ENCODE assay signal across 8 mouse cellular contexts in the genomic region with DNA sequence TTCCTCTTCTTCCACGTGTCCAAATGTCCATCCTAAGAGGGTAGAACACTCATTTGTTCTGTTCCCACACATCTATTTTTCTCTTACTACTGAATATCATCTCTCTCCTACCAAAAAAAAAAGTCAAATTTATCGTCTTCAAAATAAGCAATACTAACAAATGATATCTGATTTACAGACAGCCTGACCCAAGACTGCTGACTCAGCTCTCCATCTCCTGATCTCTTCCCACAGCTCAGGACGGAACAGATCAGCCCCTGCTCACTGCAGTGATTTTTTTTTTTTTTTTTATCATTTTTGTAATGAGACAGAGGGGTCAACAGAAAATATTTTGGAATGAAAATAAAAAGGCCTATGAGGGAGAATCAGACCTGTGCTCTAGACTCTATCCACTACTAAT. TPM values are rescaled to one million over a fixed set of nuclear protein-coding genes. Genes with fewer than 3 reads are reported as not detected.
DNase-seq lines count a peak whose midpoint lies in the region; ATAC-seq and TF ChIP-seq lines count a peak whose summit lies in the region.
"Had no signal": no experiment of that assay in that cellular context is flagged by ENCODE, and none has a peak within 500 bp of the region (broad histone marks: within the 10 kb centered on the region; RNA-seq: fewer than 3 reads in every experiment).

No protein-coding gene starts in this region.

- 0 out of 2 replicates have a peak, but pooled peaks cover 4% of the 10 kb centered on the region for H3K4me1 ChIP-seq in kidney, postnatal 0 days (replicated peaks; ENCODE audit: insufficient read depth, low read length)
- peaks cover 5% of the 10 kb centered on the region for H3K4me1 ChIP-seq in cortical plate, adult 2 months (ENCODE audit: control insufficient read depth, insufficient read depth, low read length)
- H3K4me1 ChIP-seq in forebrain, embryonic 13.5 days = peaks cover 30% of the 10 kb centered on the region
- peaks cover 17% of the 10 kb centered on the region for H3K4me1 ChIP-seq in midbrain, embryonic 14.5 days (ENCODE audit: control insufficient read depth, insufficient read depth, low read length)

- H3K27me3 ChIP-seq in kidney, postnatal 0 days (ENCODE audit: insufficient read depth, low read length) = no peaks in the 10 kb centered on the region
- H3K27me3 ChIP-seq in forebrain, embryonic 13.5 days = no peaks in the 10 kb centered on the region
- H3K27me3 ChIP-seq in midbrain, embryonic 14.5 days (ENCODE audit: control insufficient read depth, insufficient read depth, low read length) = no peaks in the 10 kb centered on the region

- ATAC-seq in kidney, postnatal 0 days (replicated peaks; ENCODE audit: low FRiP score, low read depth) = no peak
- no peak for ATAC-seq in forebrain, embryonic 13.5 days
- no peak for ATAC-seq in midbrain, embryonic 14.5 days (ENCODE audit: low FRiP score, low TSS enrichment)
- ATAC-seq in CD4-positive, CD25-positive, alpha-beta regulatory T cell, adult 4 months = no peak

- 55% methylated on average over 3 of the region's 3 CpGs for WGBS in kidney, postnatal 0 days
- WGBS in forebrain, embryonic 13.5 days = 66% methylated on average over 3 of the region's 3 CpGs
- WGBS in midbrain, embryonic 14.5 days = 60% methylated on average over 3 of the region's 3 CpGs

- H3K27ac ChIP-seq in kidney, postnatal 0 days = no peak overlapping the region
- no peak overlapping the region for H3K27ac ChIP-seq in cortical plate, adult 2 months (ENCODE audit: insufficient read depth, low read length)
- H3K27ac ChIP-seq in forebrain, embryonic 13.5 days = no peak overlapping the region
- H3K27ac ChIP-seq in midbrain, embryonic 14.5 days (replicated peaks; ENCODE audit: low read depth, low read length) = no peak overlapping the region

- no peak for TF ChIP-seq POLR2A in cortical plate, adult 2 months (IDR thresholded peaks at IDR 0.05; ENCODE audit: extremely low read depth, insufficient read depth, low read length)

- no peak for DNase-seq in kidney, postnatal 0 days (ENCODE audit: low spot score)
- DNase-seq in kidney, adult 9 months = no peak
- no peak for DNase-seq in midbrain, embryonic 14.5 days
- no peak for DNase-seq in left cerebral cortex, postnatal 36 days (ENCODE audit: low spot score in 2 of 2)
- DNase-seq: lung, adult 18-20 months had no signal

- H3K4me2 ChIP-seq in kidney, postnatal 0 days (ENCODE audit: low read length) = 0 out of 2 replicates have a peak overlapping the region, but pooled peaks have one; percentile 38
- H3K4me2 ChIP-seq in forebrain, embryonic 13.5 days = peak overlapping the region; percentile 51
- H3K4me2 ChIP-seq in midbrain, embryonic 14.5 days (ENCODE audit: low read length) = peak overlapping the region; percentile 84

- H3K9me3 ChIP-seq in kidney, postnatal 0 days (replicated peaks; ENCODE audit: low read length) = no peaks in the 10 kb centered on the region
- no peaks in the 10 kb centered on the region; the same call in 1 of the 2 replicates for H3K9me3 ChIP-seq in forebrain, embryonic 13.5 days (replicated peaks)
- H3K9me3 ChIP-seq in midbrain, embryonic 14.5 days (ENCODE audit: control insufficient read depth, low read length) = no peaks in the 10 kb centered on the region

- TF ChIP-seq CTCF in kidney, postnatal 0 days (IDR thresholded peaks at IDR 0.05; ENCODE audit: low read depth) = no peak
- no peak for TF ChIP-seq CTCF in cortical plate, adult 2 months (IDR thresholded peaks at IDR 0.05; ENCODE audit: extremely low read depth, insufficient read depth, low read length)

- no peaks in the 10 kb centered on the region for H3K36me3 ChIP-seq in kidney, postnatal 0 days (ENCODE audit: insufficient read depth, low read length)
- no peaks in the 10 kb centered on the region for H3K36me3 ChIP-seq in forebrain, embryonic 13.5 days (ENCODE audit: poor library complexity, severe bottlenecking)
- H3K36me3 ChIP-seq in midbrain, embryonic 14.5 days (ENCODE audit: control insufficient read depth, insufficient read depth, low read length) = no peaks in the 10 kb centered on the region

- intact Hi-C loops in left cerebral cortex, postnatal 36 days (cut with DNase I) = no loop called here

- H3K9ac ChIP-seq in kidney, postnatal 0 days (ENCODE audit: low read depth, low read length) = peak overlapping the region; percentile 27; the same call in 1 of the 2 replicates
- no peak overlapping the region for H3K9ac ChIP-seq in forebrain, embryonic 13.5 days
- H3K9ac ChIP-seq in midbrain, embryonic 14.5 days (replicated peaks; ENCODE audit: low read length) = no peak overlapping the region

- no peak overlapping the region for H3K4me3 ChIP-seq in kidney, postnatal 0 days (replicated peaks; ENCODE audit: low read depth, low read length)
- 0 out of 2 replicates have a peak overlapping the region, but pooled peaks have one; percentile 9 for H3K4me3 ChIP-seq in cortical plate, adult 2 months (ENCODE audit: insufficient read depth, low read length)
- peak overlapping the region; percentile 23 for H3K4me3 ChIP-seq in forebrain, embryonic 13.5 days
- peak overlapping the region; percentile 12; the same call in 1 of the 2 replicates for H3K4me3 ChIP-seq in midbrain, embryonic 14.5 days (replicated peaks; ENCODE audit: low read depth, low read length)

RNA-seq across cellular contexts. Expression of gene Neo1, which starts 2.7 kb away (rescaled TPM):
- 22.4 and 25.3 TPM in 2 replicates for polyA plus RNA-seq in kidney, postnatal 0 days (2015; fragmentation: Nextera tagmentation; extraction: Ambion mirVana)
- 39.0 and 40.2 TPM in 2 replicates for polyA plus RNA-seq in cortical plate, adult 2 months (2012; rRNA removed)
- 33.7 and 35.6 TPM in 2 replicates for polyA plus RNA-seq in forebrain, embryonic 13.5 days (2015; fragmentation: Nextera tagmentation; extraction: Ambion mirVana)
- 48.8 and 59.7 TPM in 2 replicates for polyA plus RNA-seq in midbrain, embryonic 14.5 days (2014; fragmentation: Nextera tagmentation; extraction: Ambion mirVana)
- under 1 TPM; 0.24 to 0.32 TPM for polyA plus RNA-seq in CD4-positive, CD25-positive, alpha-beta regulatory T cell, adult 4 months (2017; shearing (Covaris generic))
- total RNA-seq in left cerebral cortex, postnatal 36 days (2021) = 10 to 100 TPM; 75.4 to 75.8 TPM

Comparison
In these comparisons a context has a peak if more than half of its experiments do, and no peak if none do; other contexts are left out.
1. RNA of gene Neo1, which starts 2.7 kb away (polyA plus RNA-seq): 48.8 to 59.7 TPM in midbrain, embryonic 14.5 days, 39.0 to 40.2 TPM in cortical plate, adult 2 months, 33.7 to 35.6 TPM in forebrain, embryonic 13.5 days and 22.4 to 25.3 TPM in kidney, postnatal 0 days; 0.24 to 0.32 TPM in CD4-positive, CD25-positive, alpha-beta regulatory T cell, adult 4 months; every median in the first group is over 10 times any median in the second.
2. Peak in every context shown above with its lines, with median percentiles within 50 percentile points of each other: H3K4me2 ChIP-seq.